Mouse (Mus musculus) common myeloid progenitor, adult 5-6 weeks (primary cell): ENCODE data around the gene Glis3. TPM values are rescaled to one million over a fixed set of nuclear protein-coding genes. Genes with fewer than 3 reads are reported as not detected.

Experiments
- ATAC-seq: replicated peaks from 2 replicates; pipeline ENCODE4 v1.8.0; 2016; ENCODE audit warnings: low read depth, mild to moderate bottlenecking, moderate TSS enrichment, inconsistent platforms; ENCODE audit not compliant: poor library complexity, severe bottlenecking
- total RNA-seq: library from RNA; stranded (forward); fragments of 200-1000, 187-1606 nt; gene quantifications from 2 replicates; pipeline ENCODE4 v1.2.3, GENCODE M21; 2017

Gene Glis3
- total RNA-seq, 1 experiment from 2014 or later, result 0.73 TPM

GRCm38 (mm10) chr19:28402956-28403355 lies 276.9 kb downstream of the Glis3 start:
- no peak for ATAC-seq

- no peak for ATAC-seq
Measured at GRCm38 (mm10) chr19:28395584-28395861, 284.4 kb downstream of the Glis3 start.

GRCm38 (mm10) chr19:28394826-28395583 lies 284.9 kb downstream of the Glis3 start:
- no peak for ATAC-seq

- ATAC-seq, result no peak
Measured at GRCm38 (mm10) chr19:28393766-28394165, 286.1 kb downstream of the Glis3 start.

- no peak for ATAC-seq
Measured at GRCm38 (mm10) chr19:28392838-28393237, 287.0 kb downstream of the Glis3 start.

GRCm38 (mm10) chr19:28390920-28391319 lies 289.0 kb downstream of the Glis3 start:
- no peak for ATAC-seq

- ATAC-seq, result no peak
Measured at GRCm38 (mm10) chr19:28389146-28389545, 290.7 kb downstream of the Glis3 start.

- no peak for ATAC-seq
Measured at GRCm38 (mm10) chr19:28383425-28383824, 296.5 kb downstream of the Glis3 start.

GRCm38 (mm10) chr19:28382168-28382911 lies 297.5 kb downstream of the Glis3 start:
- ATAC-seq, result no peak

GRCm38 (mm10) chr19:28381441-28381840 lies 298.4 kb downstream of the Glis3 start:
- no peak for ATAC-seq

GRCm38 (mm10) chr19:28380691-28381262 lies 299.1 kb downstream of the Glis3 start:
- no peak for ATAC-seq

- ATAC-seq, result no peak
Measured at GRCm38 (mm10) chr19:28377788-28378295, 302.0 kb downstream of the Glis3 start.

GRCm38 (mm10) chr19:28376401-28376800 lies 303.5 kb downstream of the Glis3 start:
- no peak for ATAC-seq

GRCm38 (mm10) chr19:28375746-28376145 lies 304.1 kb downstream of the Glis3 start:
- no peak for ATAC-seq

GRCm38 (mm10) chr19:28374524-28374923 lies 305.4 kb downstream of the Glis3 start:
- no peak for ATAC-seq

GRCm38 (mm10) chr19:28368215-28368614 lies 311.7 kb downstream of the Glis3 start:
- ATAC-seq, result no peak

GRCm38 (mm10) chr19:28367274-28367673 lies 312.6 kb downstream of the Glis3 start:
- no peak for ATAC-seq

GRCm38 (mm10) chr19:28366766-28367165 lies 313.1 kb downstream of the Glis3 start:
- no peak for ATAC-seq

- ATAC-seq, result peak; percentile 74
Measured at GRCm38 (mm10) chr19:28365897-28366296, 314.0 kb downstream of the Glis3 start.

GRCm38 (mm10) chr19:28360884-28361283 lies 319.0 kb downstream of the Glis3 start:
- no peak for ATAC-seq

GRCm38 (mm10) chr19:28357595-28357994 lies 322.3 kb downstream of the Glis3 start:
- ATAC-seq, result no peak
